Mouse (Mus musculus) erythroblast, embryonic 14.5 days (primary cell): ENCODE measurements around the gene Reep6.

ENCODE experiments used
- GATA1 ChIP-seq: IDR thresholded peaks from 2 replicates; pipeline ENCODE4 v1.6.1; 2012; ENCODE audit warnings: low read length, inconsistent platforms, mixed read lengths
- TAL1 ChIP-seq: IDR thresholded peaks from 3 replicates; pipeline ENCODE4 v1.6.1; 2012; ENCODE audit warnings: low read length, inconsistent platforms, mixed read lengths

DNA sequence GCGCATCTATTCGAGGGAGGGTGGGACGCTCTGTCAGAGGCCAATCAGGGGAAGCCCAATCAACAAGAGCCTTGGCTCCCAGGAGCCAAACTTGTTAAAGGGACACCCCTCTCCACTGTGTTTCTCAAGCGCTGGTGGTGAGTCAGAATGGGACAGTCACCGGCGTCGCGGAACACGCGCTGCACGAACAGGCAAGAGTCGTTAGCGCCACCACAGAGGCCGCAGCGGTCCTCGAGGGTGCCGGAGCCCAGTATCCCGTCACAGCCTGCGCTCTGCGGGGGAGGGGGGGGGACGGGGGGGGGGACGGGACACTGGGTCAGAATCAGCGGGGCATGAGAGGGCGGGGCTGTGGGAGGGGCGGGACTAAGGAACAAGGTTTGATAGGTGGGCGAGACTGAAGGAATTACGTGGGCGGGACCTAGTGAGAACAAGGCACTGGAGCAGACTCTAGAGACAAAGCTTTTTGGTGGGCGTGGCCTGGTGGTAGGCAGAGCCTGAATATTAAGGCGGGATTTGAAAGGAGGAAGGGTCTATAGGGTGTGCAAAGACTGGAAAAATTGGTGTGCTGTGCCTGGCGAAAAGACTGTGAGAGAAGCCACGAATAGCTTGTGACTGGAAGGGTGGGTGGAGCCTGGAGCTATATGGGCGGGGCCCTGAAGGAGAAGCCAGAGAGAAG lies 13.1 kb downstream of the Reep6 start:
- TF ChIP-seq TAL1 (no peak), GATA1 (no peak)
